Mouse (Mus musculus) erythroblast, adult 5-6 weeks (primary cell): ENCODE results near the gene Galk1. TPM values are rescaled to one million over a fixed set of nuclear protein-coding genes. Genes with fewer than 3 reads are reported as not detected.
A peak's percentile ranks its signal among the peaks of the same experiment; 100 is the strongest.
"Not testable (repeated sequence)": the region's sequence is repeated elsewhere in the genome, so short reads cannot be mapped to it uniquely, and the experiment has no call there.

Source experiments
- ATAC-seq: replicated peaks from 2 replicates; pipeline ENCODE4 v1.8.0; 2016; ENCODE audit warnings: moderate number of reproducible peaks, mild to moderate bottlenecking, moderate TSS enrichment, inconsistent platforms; ENCODE audit not compliant: poor library complexity, low FRiP score, severe bottlenecking
- total RNA-seq, 2 experiments: library from RNA; stranded (forward) in 1 of 2; stranded (reverse) in 1 of 2; fragments of 150-400 nt in 1 of 2; fragments of 200-764, 138-1000 nt in 1 of 2; gene quantifications; 2 replicates each; pipeline versions ENCODE4 v1.2.3 to v1.2.4; 2015 to 2017; ENCODE audit warnings: low replicate concordance in 2 of 2

Galk1 gene
- total RNA-seq, 2 experiments from 2014 or later = 1.5 to 3.6 TPM

- no peak for ATAC-seq
These were observed 22.1 kb upstream of the Galk1 start for GRCm38 (mm10) chr11:116034584-116034983.

- ATAC-seq = peak; percentile 38
These were observed 18.7 kb upstream of the Galk1 start for GRCm38 (mm10) chr11:116030898-116031845.

- ATAC-seq = peak; percentile 87
These were observed 17.8 kb upstream of the Galk1 start, which contains the start of gene Unk for GRCm38 (mm10) chr11:116030088-116030897. Gene Unk (plus strand): TSS chr11:116030322.

DNA sequence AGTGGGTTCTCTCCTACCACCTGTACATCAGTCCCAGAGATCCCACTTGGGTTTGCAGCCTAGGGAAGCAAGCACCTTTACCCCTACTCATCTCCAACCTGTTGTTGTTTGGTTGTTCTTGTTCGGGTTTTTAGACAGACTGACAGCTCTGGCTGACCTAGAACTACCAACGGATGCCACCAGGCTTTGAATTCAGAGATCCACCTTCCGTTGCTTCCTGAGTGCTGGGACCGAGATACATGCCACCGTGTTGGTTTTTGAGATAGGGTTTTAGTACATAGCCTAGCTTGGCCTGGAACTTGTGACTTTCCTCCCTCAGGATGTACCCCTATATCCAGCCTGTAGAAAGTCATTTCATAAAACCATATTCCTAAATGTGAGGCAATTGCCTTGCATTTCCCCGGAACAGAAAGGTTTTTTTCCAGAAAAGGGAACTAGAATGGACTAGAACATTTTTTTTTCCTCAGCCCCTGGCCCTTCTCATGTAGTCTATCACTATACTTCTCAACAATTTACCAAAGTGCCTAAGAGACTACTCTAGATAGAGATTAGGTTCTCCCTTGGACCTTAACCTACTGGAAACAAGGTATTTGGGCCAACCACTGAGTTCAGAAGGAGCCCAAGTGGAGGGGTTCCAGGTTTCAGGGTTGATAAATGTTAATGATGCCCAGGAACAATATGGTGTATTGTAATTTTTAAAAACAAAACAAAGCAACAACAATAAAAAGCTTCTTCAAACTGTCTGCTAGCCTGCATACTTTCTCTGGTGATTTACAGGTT, 16.8 kb upstream of the Galk1 start:
- ATAC-seq = no peak

DNA sequence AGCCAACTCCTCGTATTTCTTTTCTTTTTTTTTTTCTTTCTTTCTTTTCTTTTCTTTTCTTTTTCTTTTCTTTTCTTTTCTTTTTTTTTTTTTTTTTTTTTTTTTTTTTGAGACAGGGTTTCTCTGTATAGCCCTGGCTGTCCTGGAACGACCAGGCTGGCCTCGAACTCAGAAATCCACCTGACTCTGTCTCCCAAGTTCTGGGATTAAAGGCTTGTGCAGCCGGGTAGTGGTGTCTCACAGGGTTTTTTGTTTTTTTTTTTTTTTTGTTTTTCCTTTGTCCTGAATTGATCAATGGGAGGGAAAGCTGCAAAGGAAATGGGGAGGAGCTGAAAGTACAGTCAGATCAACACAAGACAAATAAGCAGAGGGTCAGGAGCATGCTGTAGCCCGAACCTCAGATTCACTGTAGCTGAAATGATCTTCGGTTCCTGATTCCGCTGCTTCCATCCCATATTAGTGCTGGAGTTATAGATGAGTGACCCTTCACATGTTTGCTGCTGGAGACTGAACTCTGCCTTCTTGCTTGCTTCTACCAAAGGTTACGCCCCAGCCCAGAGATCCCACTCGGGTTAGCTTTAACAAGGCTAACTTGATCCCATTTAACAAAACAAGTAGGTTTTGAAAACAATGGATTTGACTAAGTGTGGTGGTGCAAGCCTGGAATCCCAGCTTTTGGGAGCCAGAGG, 15.8 kb upstream of the Galk1 start:
- no peak for ATAC-seq

DNA sequence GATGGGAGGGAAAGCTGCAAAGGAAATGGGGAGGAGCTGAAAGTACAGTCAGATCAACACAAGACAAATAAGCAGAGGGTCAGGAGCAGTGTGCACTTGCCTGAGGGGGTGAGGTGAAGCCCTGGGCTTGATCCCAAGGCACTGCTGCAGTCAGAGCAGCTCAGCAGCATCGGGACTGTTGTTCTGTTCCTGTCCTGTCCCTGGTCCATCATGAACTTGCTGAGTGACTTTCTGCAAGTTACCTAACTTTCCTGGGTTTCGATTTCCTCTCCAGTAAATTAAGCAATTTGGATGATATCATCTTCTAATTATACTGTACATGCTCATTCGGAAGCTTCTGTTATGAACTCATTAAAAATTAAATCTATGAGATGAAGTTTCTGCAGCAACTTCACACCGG, 15.2 kb upstream of the Galk1 start, which contains the start of gene H3f3b:
Gene H3f3b (minus strand): TSS at position 207 of the 400 bp plus-strand sequence.
- no peak for ATAC-seq

GRCm38 (mm10) chr11:116025056-116025845, 12.7 kb upstream of the Galk1 start:
- ATAC-seq = no peak

DNA sequence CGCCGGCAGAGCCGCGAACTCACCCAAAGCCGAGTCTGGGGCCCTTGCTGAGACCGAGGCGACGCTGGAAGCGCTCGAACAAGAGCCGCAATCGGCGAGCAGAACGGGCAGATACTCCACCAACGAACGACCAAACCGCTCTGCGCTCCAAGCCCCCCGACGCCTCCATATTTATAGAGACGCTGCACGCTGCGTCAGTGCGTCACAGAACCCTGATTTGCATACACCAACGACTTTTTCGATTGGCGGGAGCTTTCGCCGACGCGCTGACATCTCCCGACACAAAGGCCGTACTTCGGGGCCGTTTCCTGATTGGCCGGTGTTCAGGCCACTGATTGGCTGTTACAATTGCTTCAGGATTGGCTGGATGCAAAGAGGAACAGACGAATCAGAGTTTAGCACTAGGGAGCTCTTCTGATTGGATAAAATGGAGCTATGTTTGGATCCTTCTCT, 11.9 kb upstream of the Galk1 start:
- ATAC-seq = peak; percentile 88

GRCm38 (mm10) chr11:116023771-116024355, 11.3 kb upstream of the Galk1 start:
- peak; percentile 45 for ATAC-seq

- ATAC-seq = peak; percentile 26
These were observed 10.7 kb upstream of the Galk1 start for GRCm38 (mm10) chr11:116023074-116023770.

GRCm38 (mm10) chr11:116022256-116022780, 9.8 kb upstream of the Galk1 start:
- ATAC-seq = no peak

DNA sequence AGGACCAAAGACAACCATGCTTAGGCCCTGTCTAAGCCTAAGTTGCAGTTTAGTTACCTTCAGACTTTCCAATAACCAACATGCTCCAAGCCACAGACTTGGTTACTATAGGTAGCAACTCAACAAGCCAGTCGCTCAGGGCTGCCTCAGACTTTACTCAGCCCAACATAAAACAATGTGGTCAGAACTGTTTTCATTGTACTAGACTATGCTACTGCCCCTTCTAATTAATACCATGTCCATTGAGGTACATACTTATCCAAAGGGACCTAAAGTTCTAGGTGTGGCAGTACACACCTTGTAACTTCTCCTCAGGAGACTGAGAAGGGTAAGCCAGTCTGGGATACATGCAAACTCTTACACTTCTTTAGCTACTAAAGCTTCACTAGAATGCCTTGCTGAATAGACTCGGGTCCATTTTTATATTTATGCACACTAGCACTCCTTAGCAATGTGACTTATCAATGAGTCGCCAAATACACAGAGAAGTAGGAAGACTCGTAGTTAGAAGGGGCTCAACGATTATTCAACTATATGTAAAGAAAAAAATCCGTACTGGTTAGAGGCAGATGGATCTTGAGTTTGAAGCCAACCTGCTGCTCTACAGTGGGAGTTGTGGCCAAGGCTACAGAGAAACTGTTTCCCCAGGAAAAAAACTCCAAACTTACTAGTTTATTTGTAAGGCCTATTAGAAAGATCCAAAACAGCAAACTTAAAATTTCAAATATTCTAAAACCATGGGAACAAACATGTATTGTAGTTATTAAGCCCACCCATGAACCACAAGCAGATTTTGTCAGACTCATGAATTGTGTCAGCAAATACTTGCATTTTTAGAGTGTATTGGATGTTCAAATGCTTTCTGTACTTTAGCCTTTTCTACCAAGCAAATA, 9.1 kb upstream of the Galk1 start:
- ATAC-seq = no peak

DNA sequence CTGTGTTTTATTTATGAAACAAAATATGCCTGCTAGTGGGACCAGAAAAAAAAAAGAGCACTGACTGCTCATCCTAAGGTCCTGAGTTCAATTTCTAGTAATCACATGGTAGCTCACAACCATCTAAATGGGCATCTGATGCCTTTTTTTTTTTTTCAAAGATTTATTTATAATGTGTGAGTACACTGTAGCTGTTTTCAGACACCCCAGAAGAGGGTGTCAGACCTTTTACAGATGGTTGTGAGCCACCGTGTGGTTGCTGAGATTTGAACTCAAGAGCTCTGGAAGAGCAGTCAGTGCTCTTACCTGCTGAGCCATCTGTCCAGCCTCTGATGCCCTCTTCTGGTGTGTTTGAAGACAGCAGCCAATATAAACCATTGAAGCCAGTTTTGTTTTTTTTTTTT, 8.0 kb upstream of the Galk1 start:
- no peak for ATAC-seq

GRCm38 (mm10) chr11:116019976-116020411, 7.5 kb upstream of the Galk1 start:
- ATAC-seq = no peak

DNA sequence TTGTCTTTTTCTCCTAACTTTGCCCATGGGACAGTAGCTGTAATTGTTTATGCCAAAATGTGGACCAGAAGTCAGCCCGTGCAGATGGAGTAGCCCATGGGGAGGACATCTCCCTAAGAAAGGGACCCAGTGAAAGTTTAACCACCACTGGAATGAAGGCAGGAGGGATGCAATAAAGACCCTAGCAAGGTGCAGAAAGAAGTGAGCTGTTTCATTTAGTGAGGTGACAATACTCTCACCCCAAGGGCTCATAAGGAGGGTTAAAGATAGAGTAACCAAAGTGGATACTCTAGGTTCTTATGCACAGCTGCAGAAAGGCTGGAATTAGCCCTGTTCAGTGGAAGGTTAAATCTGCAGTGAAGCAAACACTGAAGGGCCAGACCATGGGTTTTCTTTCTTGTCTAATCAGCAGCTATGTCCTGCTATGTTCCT, 6.9 kb upstream of the Galk1 start:
- no peak for ATAC-seq

DNA sequence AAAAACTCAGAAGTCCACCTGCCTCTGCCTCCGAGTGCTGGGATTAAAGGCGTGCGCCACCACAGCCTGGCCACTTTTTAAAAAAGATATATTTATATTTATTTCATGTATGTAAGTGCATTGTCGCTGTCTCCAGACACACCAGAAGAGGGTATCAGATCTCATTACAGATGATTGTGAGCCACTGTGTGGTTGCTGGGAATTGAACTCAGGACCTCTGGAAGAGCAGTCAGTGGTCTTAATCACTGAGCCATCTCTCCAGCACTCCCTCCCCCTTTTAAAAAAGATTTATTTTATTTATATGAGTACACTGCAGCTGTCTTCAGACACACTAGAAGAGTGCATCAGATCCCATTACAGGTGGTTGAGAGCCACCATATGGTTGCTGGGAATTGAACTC, 6.3 kb upstream of the Galk1 start:
- ATAC-seq = not testable (repeated sequence)
